8 mouse cellular contexts compared by ENCODE assay signal in the genomic region with DNA sequence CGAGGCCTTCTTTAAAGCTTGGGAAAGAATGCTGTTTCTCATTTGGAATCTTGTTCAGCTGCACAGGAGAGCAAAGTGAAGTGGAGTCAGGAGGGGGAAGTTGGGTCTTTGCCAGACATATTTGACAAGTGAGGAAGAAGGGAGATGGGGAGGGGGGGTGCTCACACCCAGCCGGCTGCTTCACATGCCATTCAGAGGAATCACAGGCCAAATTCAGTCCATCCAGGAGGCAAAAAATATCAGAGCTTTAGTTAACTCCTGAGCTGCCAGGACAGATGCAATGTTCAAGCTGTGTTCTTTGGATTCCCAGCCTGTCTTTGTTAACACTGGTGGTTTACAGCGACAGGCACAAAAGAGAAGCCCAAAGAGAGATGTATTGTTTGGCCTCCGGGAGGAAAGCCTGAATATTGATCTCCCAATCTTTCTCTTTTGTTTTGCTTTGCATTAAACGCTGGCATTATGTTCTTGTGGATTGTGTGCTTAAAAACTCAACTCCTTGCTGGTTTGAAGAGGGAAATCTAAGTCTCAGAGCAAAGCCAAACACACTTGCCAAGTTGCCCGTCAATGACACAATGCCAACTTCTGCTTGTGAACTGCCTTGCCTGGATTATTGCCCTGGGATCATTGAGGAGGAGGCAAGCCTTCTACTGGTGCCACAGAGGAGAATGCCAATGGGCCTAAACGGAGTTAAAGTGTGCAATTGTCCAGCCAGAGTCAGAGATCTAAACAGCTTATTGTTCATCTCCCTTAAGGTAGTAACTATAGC.
A peak's percentile ranks its signal among the peaks of the same experiment; 100 is the strongest.
DNase-seq lines count a peak whose midpoint lies in the region; ATAC-seq lines count a peak whose summit lies in the region.

No protein-coding gene starts in this region.

- no peak overlapping the region for H3K4me3 ChIP-seq in forebrain, embryonic 12.5 days (replicated peaks)
- H3K4me3 ChIP-seq in lung, embryonic 16.5 days (ENCODE audit: low read length): no peak overlapping the region
- H3K4me3 ChIP-seq in stomach, embryonic 15.5 days (replicated peaks): no peak overlapping the region

- no peaks in the 10 kb centered on the region for H3K9me3 ChIP-seq in forebrain, embryonic 12.5 days
- H3K9me3 ChIP-seq in lung, embryonic 16.5 days (ENCODE audit: control insufficient read depth, low read length): no peaks in the 10 kb centered on the region
- no peaks in the 10 kb centered on the region for H3K9me3 ChIP-seq in stomach, embryonic 15.5 days

- no peaks in the 10 kb centered on the region for H3K36me3 ChIP-seq in forebrain, embryonic 12.5 days (replicated peaks)
- H3K36me3 ChIP-seq in lung, embryonic 16.5 days (ENCODE audit: control insufficient read depth, insufficient read depth, low read length): no peaks in the 10 kb centered on the region
- no peaks in the 10 kb centered on the region for H3K36me3 ChIP-seq in stomach, embryonic 15.5 days

- H3K9ac ChIP-seq in forebrain, embryonic 12.5 days: no peak overlapping the region
- no peak overlapping the region for H3K9ac ChIP-seq in lung, embryonic 16.5 days (ENCODE audit: low read length)
- H3K9ac ChIP-seq in stomach, embryonic 15.5 days: no peak overlapping the region

- peak; percentile 84 for ATAC-seq in forebrain, embryonic 12.5 days (ENCODE audit: low FRiP score)
- ATAC-seq in lung, embryonic 16.5 days (ENCODE audit: low read depth): peak; percentile 89
- peak; percentile 65; the same call in 1 of the 2 replicates for ATAC-seq in stomach, embryonic 15.5 days (ENCODE audit: insufficient read depth, low FRiP score, low read depth)

- peak overlapping the region; percentile 83 for H3K27ac ChIP-seq in forebrain, embryonic 12.5 days
- peak overlapping the region; percentile 54 for H3K27ac ChIP-seq in lung, embryonic 16.5 days (ENCODE audit: low read length)
- H3K27ac ChIP-seq in stomach, embryonic 15.5 days: no peak overlapping the region; the same call in 1 of the 2 replicates

- 3% methylated on average over 7 of the region's 7 CpGs for WGBS in forebrain, embryonic 12.5 days
- WGBS in lung, embryonic 16.5 days: 13% methylated on average over 7 of the region's 7 CpGs
- 19% methylated on average over 7 of the region's 7 CpGs for WGBS in stomach, embryonic 15.5 days

- peaks cover 20% of the 10 kb centered on the region for H3K4me1 ChIP-seq in forebrain, embryonic 12.5 days
- H3K4me1 ChIP-seq in lung, embryonic 16.5 days (replicated peaks; ENCODE audit: control insufficient read depth, insufficient read depth, low read length): peaks cover 22% of the 10 kb centered on the region
- H3K4me1 ChIP-seq in stomach, embryonic 15.5 days: no peaks in the 10 kb centered on the region; the same call in 1 of the 2 replicates

- no peaks in the 10 kb centered on the region for H3K27me3 ChIP-seq in forebrain, embryonic 12.5 days
- H3K27me3 ChIP-seq in lung, embryonic 16.5 days (ENCODE audit: control insufficient read depth, insufficient read depth, low read depth, low read length): no peaks in the 10 kb centered on the region
- H3K27me3 ChIP-seq in stomach, embryonic 15.5 days (replicated peaks): no peaks in the 10 kb centered on the region

- H3K4me2 ChIP-seq in forebrain, embryonic 12.5 days: no peak overlapping the region
- H3K4me2 ChIP-seq in lung, embryonic 16.5 days (ENCODE audit: low read depth, low read length): 0 out of 2 replicates have a peak overlapping the region, but pooled peaks have one; percentile 0
- H3K4me2 ChIP-seq in stomach, embryonic 15.5 days: no peak overlapping the region

- intact Hi-C loops in gastrocnemius, postnatal 14 days (cut with DNase I; ENCODE audit: low total_unique reads): no loop called here

- peak; percentile 20 for DNase-seq in gastrocnemius, postnatal 14 days
- no peak for DNase-seq in gastrocnemius, adult 8-10 months (ENCODE audit: low spot score in 2 of 2)
- peak; percentile 87 for DNase-seq in adipocyte (ENCODE audit: low spot score)
- DNase-seq in heart, postnatal 4 days: peak; percentile 80
- no peak for DNase-seq in spleen, adult 12 weeks (ENCODE audit: low spot score)

Comparison
In these comparisons a context has a peak if more than half of its experiments do, and no peak if none do; other contexts are left out.
1. DNase-seq: peak in gastrocnemius, postnatal 14 days (single experiment), adipocyte (single experiment) and heart, postnatal 4 days (single experiment); none in gastrocnemius, adult 8-10 months (0 of 2) and spleen, adult 12 weeks (single experiment).
2. Peak in every context shown above with its lines, with median percentiles within 50 percentile points of each other: ATAC-seq.